Mouse (Mus musculus) limb, embryonic 12.5 days (tissue): ENCODE measurements around the gene Shroom3. TPM values are rescaled to one million over a fixed set of nuclear protein-coding genes. Genes with fewer than 3 reads are reported as not detected.

Source experiments
- ATAC-seq: fragments of 200-750 bp; cut with Nextera tagmentation; 2 replicates; pipeline ENCODE4 v1.8.0; 2017; ENCODE audit warnings: low read depth, moderate TSS enrichment; ENCODE audit not compliant: insufficient number of reproducible peaks, insufficient read depth, low FRiP score, low TSS enrichment
- H3K27ac ChIP-seq: fragments of 300-500 bp; sonication (generic); 2 replicates; pipeline ENCODE4 v1.5.1; 2016; ENCODE audit warnings: mild to moderate bottlenecking, moderate library complexity
- H3K27me3 ChIP-seq: fragments of 300-500 bp; sonication (generic); 2 replicates; pipeline ENCODE4 v1.6.1; 2016; ENCODE audit warnings: mild to moderate bottlenecking, moderate library complexity
- H3K36me3 ChIP-seq: fragments of 300-500 bp; sonication (generic); 2 replicates; pipeline ENCODE4 v1.6.1; 2016; ENCODE audit warnings: mild to moderate bottlenecking, moderate library complexity
- H3K4me1 ChIP-seq: fragments of 300-500 bp; sonication (generic); replicated peaks from 2 replicates; pipeline ENCODE4 v1.6.1; 2016
- H3K4me2 ChIP-seq: fragments of 300-500 bp; sonication (generic); 2 replicates; pipeline ENCODE4 v1.6.1; 2016; ENCODE audit warnings: mild to moderate bottlenecking, moderate library complexity
- H3K4me3 ChIP-seq: fragments of 300-500 bp; sonication (generic); replicated peaks from 2 replicates; pipeline ENCODE4 v1.5.1; 2016; ENCODE audit warnings: mild to moderate bottlenecking
- H3K9ac ChIP-seq: fragments of 300-500 bp; sonication (generic); replicated peaks from 2 replicates; pipeline ENCODE4 v1.6.1; 2016; ENCODE audit warnings: mild to moderate bottlenecking, moderate library complexity
- H3K9me3 ChIP-seq: fragments of 300-500 bp; sonication (generic); 2 replicates; pipeline ENCODE4 v1.6.1; 2016; ENCODE audit warnings: mild to moderate bottlenecking, moderate library complexity
- WGBS: fragments of 180-500 bp; shearing (Covaris S2); methylation state at CpG from one replicate; pipeline ENCODE4 v1.1.7; 2016; 5-methylcytosine and 5-hydroxymethylcytosine counted together
- polyA plus RNA-seq: library from polyadenylated mRNA; unstranded; fragments of >200 nt; fragmentation: Nextera tagmentation; extraction: Ambion mirVana; gene quantifications from 2 replicates; pipeline ENCODE4 v1.2.1, GENCODE M21; 2016

The Shroom3 gene
- polyA plus RNA-seq, 1 experiment from 2014 or later = 6.6 TPM

DNA sequence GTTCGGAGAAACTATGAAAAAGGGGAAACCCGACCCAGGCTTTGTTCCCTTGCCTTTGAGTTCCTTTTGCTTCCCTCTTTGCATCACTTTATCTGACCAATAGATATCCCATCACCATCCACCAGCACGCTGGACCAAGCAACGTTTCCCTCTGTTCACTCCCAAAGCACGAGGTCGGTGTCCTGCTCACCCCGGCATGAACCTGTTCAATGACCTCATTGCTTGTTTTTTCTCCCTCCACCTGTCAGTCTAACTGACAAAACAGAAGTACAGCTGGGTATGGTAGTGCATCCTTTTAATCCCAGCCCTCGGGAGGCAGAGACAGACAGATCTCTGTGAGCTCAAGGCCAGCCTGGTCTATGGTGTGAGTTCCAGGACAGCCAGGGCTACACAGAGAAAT lies 95.2 kb downstream of the Shroom3 start:
- Histone ChIP-seq H3K4me2 (no peak overlapping the region), H3K27ac (no peak overlapping the region), H3K27me3 (no peaks in the 10 kb centered on the region), H3K36me3 (no peaks in the 10 kb centered on the region), H3K9ac (no peak overlapping the region), H3K4me3 (no peak overlapping the region), H3K9me3 (peaks cover 9% of the 10 kb centered on the region), H3K4me1 (no peaks in the 10 kb centered on the region)
- 73% methylated on average over 8 of the region's 8 CpGs for WGBS
- ATAC-seq = no peak

- H3K36me3 ChIP-seq = no peaks in the 10 kb centered on the region
- H3K4me3 ChIP-seq = no peak overlapping the region
- no peak for ATAC-seq
- peaks cover 4% of the 10 kb centered on the region; the same call in 1 of the 2 replicates for H3K4me1 ChIP-seq
- H3K27me3 ChIP-seq = no peaks in the 10 kb centered on the region
- no peak overlapping the region for H3K9ac ChIP-seq
- H3K4me2 ChIP-seq = no peak overlapping the region
- no peak overlapping the region for H3K27ac ChIP-seq
- H3K9me3 ChIP-seq = peaks cover 9% of the 10 kb centered on the region
Measured at GRCm38 (mm10) chr5:92781082-92781481, 97.8 kb downstream of the Shroom3 start.

DNA sequence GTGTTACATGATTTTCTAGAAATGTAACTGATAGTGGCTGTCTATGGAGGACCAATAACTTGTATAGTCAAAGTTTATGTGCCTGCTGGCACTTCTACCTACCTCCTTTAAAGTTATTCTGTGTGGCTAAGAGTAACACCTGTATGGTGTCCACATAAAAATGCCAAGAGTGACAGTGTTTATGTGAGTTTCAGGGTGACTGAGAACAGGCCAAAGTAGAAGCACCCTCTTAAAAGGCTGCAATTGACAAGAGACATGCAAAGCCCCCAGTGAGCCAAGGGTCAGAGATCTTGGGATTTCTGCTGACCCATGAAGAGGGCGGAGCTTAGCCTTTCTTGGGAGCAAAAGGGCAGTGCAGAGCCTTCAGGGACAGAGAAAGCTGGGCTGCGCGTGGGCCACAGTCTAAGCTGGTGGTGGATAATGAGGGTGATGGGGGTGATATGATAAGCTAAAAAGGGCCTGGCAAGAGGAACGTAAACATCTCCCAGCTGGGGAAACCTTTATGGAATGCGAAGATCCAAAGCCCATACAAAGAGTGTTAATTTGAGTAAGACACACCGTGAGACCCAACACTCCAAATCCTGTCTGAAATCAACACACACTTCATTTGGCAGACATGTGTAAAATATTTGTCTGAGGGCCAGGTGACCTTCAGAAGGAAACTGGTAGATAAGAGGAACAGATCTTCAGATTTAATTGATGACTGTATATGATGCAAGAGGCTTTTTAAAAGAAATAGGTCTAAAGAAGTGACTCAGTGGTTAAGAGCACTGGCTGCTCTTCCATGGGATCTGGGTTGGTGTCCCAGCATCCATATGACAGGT lies 101.0 kb downstream of the Shroom3 start:
- Histone ChIP-seq H3K36me3 (no peaks in the 10 kb centered on the region), H3K9ac (no peak overlapping the region), H3K4me2 (no peak overlapping the region), H3K4me3 (no peak overlapping the region), H3K27me3 (no peaks in the 10 kb centered on the region), H3K27ac (no peak overlapping the region), H3K9me3 (peaks cover 9% of the 10 kb centered on the region), H3K4me1 (peaks cover 11% of the 10 kb centered on the region)
- ATAC-seq = no peak
- 34% methylated on average over 6 of the region's 6 CpGs for WGBS

DNA sequence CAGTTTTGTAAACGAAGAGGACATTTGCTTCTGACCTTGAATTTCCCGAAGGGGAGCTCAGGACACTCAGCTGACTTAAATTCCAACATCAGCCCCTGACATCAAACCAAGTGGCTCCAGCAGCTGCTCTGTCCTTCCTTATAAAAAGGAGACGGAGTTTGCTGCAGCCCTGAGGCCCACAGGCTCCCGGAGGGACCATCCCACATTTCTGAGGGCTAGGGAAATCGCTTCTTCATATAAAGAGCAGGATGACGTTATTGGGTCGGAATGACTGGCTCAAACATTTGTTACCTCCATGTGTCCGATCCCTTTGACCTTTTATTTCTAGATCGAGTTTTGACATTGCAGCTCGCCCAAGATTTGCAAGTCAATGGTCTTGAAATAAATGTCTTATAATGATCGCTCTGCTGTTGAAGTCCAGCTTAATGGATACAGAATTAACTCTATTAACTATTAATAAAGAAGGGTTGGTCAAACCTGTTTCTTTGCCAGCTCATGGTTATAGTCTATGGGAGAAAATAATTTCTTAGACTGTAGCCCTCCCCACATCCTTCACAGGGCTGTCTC lies 102.7 kb downstream of the Shroom3 start:
- H3K4me1 ChIP-seq = peaks cover 11% of the 10 kb centered on the region
- no peaks in the 10 kb centered on the region for H3K36me3 ChIP-seq
- peaks cover 3% of the 10 kb centered on the region for H3K9me3 ChIP-seq
- H3K27ac ChIP-seq = no peak overlapping the region
- no peak overlapping the region for H3K4me3 ChIP-seq
- no peak overlapping the region for H3K9ac ChIP-seq
- no peak overlapping the region for H3K4me2 ChIP-seq
- 87% methylated on average over 11 of the region's 11 CpGs for WGBS
- H3K27me3 ChIP-seq = no peaks in the 10 kb centered on the region
- ATAC-seq = no peak

DNA sequence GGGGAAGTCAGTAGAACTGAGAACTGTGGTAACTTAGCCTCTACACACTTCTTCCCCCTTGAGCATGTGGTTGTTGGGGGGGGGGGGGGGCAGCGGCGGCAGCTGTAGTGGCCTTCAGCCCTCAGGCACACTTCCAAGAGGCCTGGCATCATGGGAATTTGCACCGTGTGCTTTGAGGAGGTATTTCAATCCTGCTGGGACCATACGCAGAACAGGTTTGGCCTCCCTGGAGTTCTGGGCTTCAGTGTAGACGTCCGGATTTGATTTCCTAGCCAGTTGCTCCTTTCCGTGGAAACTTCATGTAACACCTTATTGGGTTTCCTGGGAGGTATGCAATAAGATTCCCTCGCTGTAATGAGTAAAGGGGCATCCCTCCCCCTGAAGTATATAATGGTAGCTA lies 105.8 kb downstream of the Shroom3 start:
- no peak; the same call in 1 of the 2 replicates for ATAC-seq
- H3K9ac ChIP-seq = no peak overlapping the region
- H3K36me3 ChIP-seq = no peaks in the 10 kb centered on the region
- H3K4me3 ChIP-seq = no peak overlapping the region
- H3K4me1 ChIP-seq = peaks cover 11% of the 10 kb centered on the region
- H3K27me3 ChIP-seq = no peaks in the 10 kb centered on the region
- no peak overlapping the region for H3K4me2 ChIP-seq
- WGBS = 42% methylated on average over 8 of the region's 8 CpGs
- 0 out of 2 replicates have a peak, but pooled peaks cover under 1% of the 10 kb centered on the region for H3K9me3 ChIP-seq
- 0 out of 2 replicates have a peak overlapping the region, but pooled peaks have one; percentile 45 for H3K27ac ChIP-seq

DNA sequence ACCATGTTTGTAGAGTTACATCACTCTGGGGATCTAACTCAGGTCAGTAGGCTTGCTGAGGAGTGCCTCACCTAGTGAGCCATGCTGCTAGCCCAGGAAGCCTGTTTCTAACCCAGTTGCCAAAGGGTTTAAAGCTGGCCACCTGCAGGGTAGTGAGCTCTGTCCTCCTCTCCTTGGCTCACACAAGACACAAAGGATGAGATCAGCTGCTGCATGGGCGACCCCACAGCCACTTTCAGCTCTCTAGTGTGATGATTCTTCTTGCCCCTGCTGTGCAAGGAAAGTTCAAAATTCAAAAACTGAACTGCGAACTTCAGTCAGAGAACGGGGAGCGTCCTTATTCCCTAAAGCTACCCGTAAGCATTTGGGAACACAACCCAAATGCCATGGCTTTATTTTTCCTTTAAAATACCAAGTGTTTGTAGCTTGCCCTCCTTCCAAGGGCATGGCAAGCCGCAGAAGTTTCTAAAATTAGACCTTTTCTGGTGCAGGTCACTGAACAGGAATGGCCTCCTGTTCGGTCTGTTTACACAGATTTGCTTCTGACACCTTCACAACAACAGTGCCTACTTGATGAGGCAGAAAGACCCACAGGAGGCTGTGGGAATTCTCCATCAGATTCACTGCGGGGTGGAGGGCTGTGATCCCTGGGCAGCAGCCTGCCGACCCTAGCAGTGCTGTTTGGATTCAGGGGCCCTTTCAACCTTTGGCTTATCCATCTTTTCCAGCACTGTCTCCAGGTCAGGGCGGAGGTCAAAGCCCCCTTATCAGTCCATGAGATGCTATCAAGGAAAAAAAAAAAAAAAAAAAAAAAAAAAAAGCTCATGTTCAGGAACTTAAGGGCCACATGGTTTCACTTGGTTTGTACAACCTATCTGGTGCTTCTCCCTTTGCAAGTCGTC lies 113.1 kb downstream of the Shroom3 start:
- H3K9me3 ChIP-seq = 0 out of 2 replicates have a peak, but pooled peaks cover 10% of the 10 kb centered on the region
- no peak overlapping the region for H3K27ac ChIP-seq
- H3K4me1 ChIP-seq = no peaks in the 10 kb centered on the region
- no peaks in the 10 kb centered on the region for H3K27me3 ChIP-seq
- 41% methylated on average over 11 of the region's 11 CpGs for WGBS
- H3K4me3 ChIP-seq = no peak overlapping the region
- H3K4me2 ChIP-seq = no peak overlapping the region
- ATAC-seq = no peak
- H3K9ac ChIP-seq = no peak overlapping the region
- H3K36me3 ChIP-seq = no peaks in the 10 kb centered on the region

DNA sequence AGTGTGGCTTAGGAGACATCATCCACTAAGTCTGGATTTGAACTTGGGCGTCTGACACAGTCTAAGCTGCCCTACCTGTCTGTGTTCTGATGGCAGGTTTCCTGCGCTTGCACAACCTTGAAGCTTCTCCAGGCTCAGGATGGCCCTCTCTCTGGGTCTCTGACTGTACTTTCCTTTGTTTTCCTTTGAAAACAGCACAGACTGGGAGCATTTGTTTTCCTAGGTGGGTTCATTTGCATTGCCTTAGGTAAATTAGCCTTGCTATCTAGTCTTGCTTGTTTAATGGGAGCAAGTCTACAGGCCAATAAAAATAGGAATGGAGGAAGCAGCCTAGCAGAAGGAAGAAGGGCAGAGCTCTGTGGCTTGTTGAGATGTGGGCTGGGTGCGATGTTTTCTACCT lies 114.7 kb downstream of the Shroom3 start:
- 0 out of 2 replicates have a peak, but pooled peaks cover 10% of the 10 kb centered on the region for H3K9me3 ChIP-seq
- H3K4me2 ChIP-seq = no peak overlapping the region
- 79% methylated on average over 3 of the region's 3 CpGs for WGBS
- no peaks in the 10 kb centered on the region for H3K36me3 ChIP-seq
- H3K9ac ChIP-seq = no peak overlapping the region
- no peaks in the 10 kb centered on the region for H3K4me1 ChIP-seq
- no peak overlapping the region for H3K4me3 ChIP-seq
- H3K27me3 ChIP-seq = no peaks in the 10 kb centered on the region
- ATAC-seq = no peak
- no peak overlapping the region for H3K27ac ChIP-seq

GRCm38 (mm10) chr5:92804379-92804778 lies 121.1 kb downstream of the Shroom3 start:
- Histone ChIP-seq H3K4me1 (peaks cover 13% of the 10 kb centered on the region; the same call in 1 of the 2 replicates), H3K9ac (no peak overlapping the region), H3K27me3 (no peaks in the 10 kb centered on the region; the same call in 1 of the 2 replicates), H3K4me3 (no peak overlapping the region), H3K4me2 (no peak overlapping the region), H3K27ac (no peak overlapping the region), H3K36me3 (no peaks in the 10 kb centered on the region), H3K9me3 (no peaks in the 10 kb centered on the region)
- no peak for ATAC-seq
- 66% methylated on average over 7 of the region's 7 CpGs for WGBS

- Histone ChIP-seq H3K36me3 (no peaks in the 10 kb centered on the region), H3K4me1 (peaks cover 38% of the 10 kb centered on the region), H3K4me3 (peak overlapping the region; percentile 30), H3K27ac (peak overlapping the region; percentile 66; the same call in 1 of the 2 replicates), H3K9ac (peak overlapping the region; percentile 31; the same call in 1 of the 2 replicates), H3K27me3 (peaks cover 5% of the 10 kb centered on the region; the same call in 1 of the 2 replicates), H3K4me2 (peak overlapping the region; percentile 60), H3K9me3 (no peaks in the 10 kb centered on the region)
- ATAC-seq = peak; percentile 82
- WGBS = 5% methylated on average over 28 of the region's 28 CpGs
Measured at GRCm38 (mm10) chr5:92808503-92809415, 125.5 kb downstream of the Shroom3 start.

DNA sequence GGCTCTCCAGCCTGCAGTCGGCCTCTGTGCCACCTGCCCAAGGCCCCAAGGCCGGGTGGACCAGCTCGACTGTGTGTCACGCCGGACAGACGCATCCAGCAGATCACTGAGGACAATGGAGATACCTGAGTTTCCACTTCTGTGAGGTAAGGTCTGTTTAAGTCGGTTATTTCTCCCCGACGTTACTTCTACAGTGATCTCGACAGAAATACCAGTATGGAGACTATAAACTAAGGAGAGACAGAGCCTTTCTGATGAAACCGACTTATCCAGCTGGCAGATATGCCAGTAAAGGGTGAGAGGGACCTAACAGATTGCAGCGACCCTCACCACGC lies 126.1 kb downstream of the Shroom3 start:
- Histone ChIP-seq H3K9me3 (no peaks in the 10 kb centered on the region), H3K36me3 (no peaks in the 10 kb centered on the region), H3K4me3 (peak overlapping the region; percentile 30), H3K27ac (peak overlapping the region; percentile 66; the same call in 1 of the 2 replicates), H3K27me3 (peaks cover 5% of the 10 kb centered on the region; the same call in 1 of the 2 replicates), H3K4me2 (peak overlapping the region; percentile 60), H3K4me1 (peaks cover 38% of the 10 kb centered on the region), H3K9ac (peak overlapping the region; percentile 31; the same call in 1 of the 2 replicates)
- no peak for ATAC-seq
- 19% methylated on average over 13 of the region's 13 CpGs for WGBS
